Mouse (Mus musculus) right cerebral cortex, adult 18-20 months (tissue): ENCODE measurements around the gene Tbata.

ENCODE experiments used
- DNase-seq: peaks from one replicate; pipeline ENCODE4 v3.0.0; 2022; ENCODE audit warnings: mixed read lengths

Tbata gene

GRCm38 (mm10) chr10:61171654-61172053, at the start of gene Tbata:
Gene Tbata (plus strand): TSS chr10:61171954.
- no peak for DNase-seq

DNA sequence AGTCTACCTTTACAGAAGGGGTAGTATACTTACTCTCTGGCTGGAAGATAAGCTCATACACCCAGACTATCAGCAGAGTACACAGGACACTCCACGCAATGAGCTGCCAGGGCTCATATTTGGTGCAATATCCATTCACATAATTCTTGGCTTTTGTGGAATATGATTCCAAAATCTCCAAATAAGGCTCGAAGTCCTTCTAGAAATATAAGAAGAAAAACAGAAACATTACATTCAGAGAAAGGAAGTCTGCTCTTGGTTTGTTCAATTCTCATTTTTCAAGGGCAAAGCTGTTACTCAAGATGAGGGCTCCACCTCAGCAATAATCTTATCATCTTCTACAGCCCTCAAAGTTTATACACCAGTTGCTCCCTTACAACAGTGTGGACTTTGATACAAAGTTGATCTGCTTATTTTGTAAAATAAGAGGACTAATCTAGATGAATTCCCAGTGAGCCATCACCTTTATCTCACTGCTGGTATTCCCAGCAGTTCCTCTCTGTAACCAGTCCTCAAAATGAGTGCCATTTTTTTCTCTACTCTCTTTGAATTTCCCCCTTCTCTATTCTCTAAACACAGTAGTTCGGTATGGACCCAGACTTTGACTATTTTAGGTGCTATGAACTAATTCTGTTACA, 48.4 kb upstream of the Tbata start:
- no peak for DNase-seq

- DNase-seq, result no peak
Measured at GRCm38 (mm10) chr10:61124462-61124861, 47.3 kb upstream of the Tbata start.

GRCm38 (mm10) chr10:61128701-61129365, 42.9 kb upstream of the Tbata start:
- DNase-seq, result no peak

- no peak for DNase-seq
Measured at GRCm38 (mm10) chr10:61130959-61131358, 40.8 kb upstream of the Tbata start.

GRCm38 (mm10) chr10:61134041-61134440, 37.7 kb upstream of the Tbata start:
- no peak for DNase-seq

- no peak for DNase-seq
Measured at GRCm38 (mm10) chr10:61135226-61135839, 36.4 kb upstream of the Tbata start.

GRCm38 (mm10) chr10:61137567-61137966, 34.2 kb upstream of the Tbata start:
- no peak for DNase-seq

DNA sequence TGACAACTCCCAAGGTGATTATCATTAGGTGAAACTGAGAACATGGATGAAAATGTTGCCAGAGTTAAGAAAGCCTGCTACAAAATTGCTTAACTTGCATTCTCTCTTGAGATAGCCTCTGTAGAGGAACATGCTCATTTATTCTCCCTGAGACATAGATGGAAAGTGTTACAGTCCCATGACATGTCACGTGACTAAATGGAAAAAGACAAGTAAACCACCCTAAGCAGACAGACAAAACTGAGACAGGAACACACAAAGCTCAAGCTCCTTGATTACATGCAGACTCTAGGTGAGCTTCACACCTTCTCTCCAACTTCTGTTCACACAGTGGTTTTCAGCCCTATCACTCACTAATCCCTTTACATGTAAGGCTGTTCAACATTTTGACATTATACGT, 28.4 kb upstream of the Tbata start:
- DNase-seq, result no peak

DNA sequence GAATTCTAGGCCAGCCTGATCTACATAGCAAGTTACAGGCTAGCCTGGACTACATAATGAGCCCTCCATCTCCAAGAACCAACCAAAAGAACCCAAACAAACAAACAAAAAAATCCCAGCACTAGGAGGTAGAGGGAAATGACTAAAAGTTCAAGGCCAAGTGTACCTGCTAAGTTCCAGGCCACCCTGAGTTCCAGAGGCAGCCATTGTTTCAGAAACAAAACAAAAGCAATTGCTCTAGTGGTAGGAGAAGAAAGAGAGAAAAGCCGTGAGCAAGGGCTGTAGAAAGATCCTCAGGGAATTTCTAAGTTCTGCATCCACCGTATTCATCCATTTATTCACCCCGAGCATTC, 26.0 kb upstream of the Tbata start:
- no peak for DNase-seq

GRCm38 (mm10) chr10:61146119-61146806, 25.5 kb upstream of the Tbata start:
- DNase-seq, result peak; percentile 39

DNA sequence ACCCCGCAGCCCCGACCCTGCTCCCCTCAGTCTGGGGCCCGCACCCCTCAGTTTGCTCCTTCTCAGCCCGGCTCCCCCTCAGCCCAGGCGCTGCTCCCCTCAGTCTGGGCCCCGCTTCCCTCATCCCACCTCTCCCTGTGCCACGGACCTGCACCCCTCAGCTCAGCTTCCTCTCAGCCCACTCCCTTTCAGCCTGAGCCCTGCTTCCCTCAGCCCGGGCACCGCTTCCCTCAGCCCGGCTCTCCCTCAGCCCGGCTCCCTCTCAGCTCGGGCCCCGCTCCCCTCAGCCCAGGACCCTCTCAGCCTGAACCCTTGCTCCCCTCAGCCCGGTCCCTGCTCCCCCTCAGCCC, 25.0 kb upstream of the Tbata start:
- peak; percentile 6 for DNase-seq

GRCm38 (mm10) chr10:61147157-61148040, 24.4 kb upstream of the Tbata start, which contains the start of gene Sgpl1:
Gene Sgpl1 (minus strand): TSS chr10:61147703.
- DNase-seq, result peak; percentile 91

DNA sequence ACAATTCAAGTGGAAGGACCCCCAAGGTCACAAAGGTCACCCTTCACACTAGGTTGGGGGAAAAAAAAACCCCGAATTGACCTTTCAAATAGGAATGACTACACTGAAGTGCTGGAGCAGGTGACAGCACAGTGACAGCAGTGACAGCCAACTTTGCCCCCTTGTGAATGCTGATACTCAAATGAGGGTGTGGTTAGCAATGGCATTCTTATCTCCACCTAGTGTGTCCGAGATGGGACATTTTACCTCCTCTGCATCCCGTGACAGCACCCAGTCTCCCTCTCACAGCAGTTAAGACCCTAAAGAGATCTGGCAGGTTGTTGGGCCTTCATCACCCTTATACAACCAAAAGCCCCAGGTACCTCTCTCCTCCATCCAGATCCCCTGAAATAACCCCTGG, 22.3 kb upstream of the Tbata start:
- DNase-seq, result no peak

GRCm38 (mm10) chr10:61150616-61151015, 21.1 kb upstream of the Tbata start:
- DNase-seq, result no peak

GRCm38 (mm10) chr10:61152131-61152530, 19.6 kb upstream of the Tbata start:
- no peak for DNase-seq

- no peak for DNase-seq
Measured at GRCm38 (mm10) chr10:61155611-61156010, 16.1 kb upstream of the Tbata start.

DNA sequence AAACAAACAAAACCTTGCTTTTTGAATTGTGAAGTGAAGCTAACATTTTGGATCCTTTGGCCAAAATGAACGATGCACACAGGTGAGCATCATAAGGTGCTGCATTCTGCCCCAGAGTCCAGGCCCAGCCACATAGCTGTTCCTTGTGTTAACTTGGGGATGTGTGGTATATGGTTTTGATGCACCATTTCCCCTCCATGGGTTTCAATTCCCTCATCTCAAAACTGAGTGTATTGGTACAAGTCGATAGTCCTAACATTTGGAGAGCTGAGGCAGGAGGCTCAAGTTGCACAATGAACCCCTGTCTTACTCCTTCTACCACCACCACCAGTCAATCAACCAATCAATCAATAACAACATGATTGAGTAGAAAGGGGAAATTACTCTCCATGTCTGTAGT, 15.3 kb upstream of the Tbata start:
- DNase-seq, result no peak

- DNase-seq, result no peak
Measured at GRCm38 (mm10) chr10:61158594-61158993, 13.2 kb upstream of the Tbata start.

DNA sequence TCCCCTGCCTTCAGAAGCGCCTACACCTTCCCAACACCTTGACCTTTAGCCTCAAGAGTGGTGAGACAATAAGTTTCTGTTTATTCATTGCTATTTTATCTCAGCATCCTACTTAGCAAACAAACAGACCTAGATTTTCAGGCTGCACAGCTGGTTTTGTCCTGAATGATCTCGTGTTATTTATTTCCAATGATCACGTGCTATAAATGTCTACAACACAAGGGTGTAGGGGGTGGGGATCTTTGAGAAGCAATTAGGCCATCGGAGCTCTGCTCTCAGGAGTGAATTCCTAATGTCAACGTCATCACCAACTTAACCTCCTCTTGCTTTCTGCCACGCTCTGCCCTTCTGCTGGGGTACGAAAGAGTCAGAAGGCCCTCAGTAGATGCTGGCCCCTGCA, 11.7 kb upstream of the Tbata start:
- DNase-seq, result no peak

GRCm38 (mm10) chr10:61160671-61161070, 11.1 kb upstream of the Tbata start:
- no peak for DNase-seq

DNA sequence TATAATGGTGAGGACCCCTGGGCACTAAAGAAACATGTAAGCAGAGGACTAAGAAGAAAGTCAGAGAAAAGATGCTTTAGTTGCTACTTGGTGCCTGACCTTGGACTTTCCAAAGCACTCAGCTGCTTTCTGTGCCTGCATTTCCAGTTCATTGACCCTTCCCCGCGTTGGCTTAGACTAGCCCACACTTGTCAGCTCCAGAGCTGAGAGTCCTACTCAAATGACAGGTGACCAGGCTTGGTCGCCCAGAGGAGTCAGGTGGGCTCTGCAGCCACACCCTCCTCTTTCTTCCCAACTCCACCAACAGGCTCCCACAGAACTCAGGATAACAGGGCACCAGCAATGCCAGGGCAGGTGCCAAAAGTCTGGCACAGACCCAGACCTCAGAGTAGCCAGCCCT, 9.4 kb upstream of the Tbata start:
- DNase-seq, result no peak
